Mouse (Mus musculus) CH12.LX (cell line): ENCODE data around the gene Plppr3. TPM values are rescaled to one million over a fixed set of nuclear protein-coding genes. Genes with fewer than 3 reads are reported as not detected.

Experiments
- DNase-seq: peaks from one replicate; pipeline ENCODE4 v3.0.0-alpha.2; 2013; ENCODE audit errors: extremely low read depth
- H3K27ac ChIP-seq: 2 replicates; pipeline ENCODE4 v1.5.1; 2012; ENCODE audit warnings: low read depth, mild to moderate bottlenecking, control low read depth, moderate library complexity; ENCODE audit not compliant: insufficient read depth
- H3K27me3 ChIP-seq: replicated peaks from 2 replicates; pipeline ENCODE3; 2012; ENCODE audit warnings: inconsistent platforms
- H3K36me3 ChIP-seq, 2 experiments: replicated peaks in 1 of 2; 2 replicates each; pipeline versions ENCODE3 to v1.6.1; 2012; ENCODE audit warnings: inconsistent platforms in 1 of 2, low read length in 1 of 2, mild to moderate bottlenecking in 1 of 2, mixed read lengths in 1 of 2, moderate library complexity in 1 of 2; ENCODE audit not compliant: control insufficient read depth in 1 of 2, insufficient read depth in 1 of 2
- H3K4me1 ChIP-seq, 2 experiments: 2 replicates each; pipeline ENCODE4 v1.6.1; 2012; ENCODE audit warnings: inconsistent platforms in 1 of 2, moderate library complexity in 1 of 2; ENCODE audit not compliant: insufficient read depth in 2 of 2, control insufficient read depth in 1 of 2
- H3K4me2 ChIP-seq: 2 replicates; pipeline ENCODE4 v1.6.1; 2012; ENCODE audit warnings: low read depth, mild to moderate bottlenecking, control low read depth; ENCODE audit not compliant: poor library complexity, insufficient read depth, severe bottlenecking
- H3K4me3 ChIP-seq, 3 experiments: fragments of 150-350 bp in 1 of 3; sonication (generic) in 1 of 3; replicated peaks in 1 of 3; 2 replicates each; pipeline versions ENCODE3 to v1.5.1; 2011 to 2012; ENCODE audit warnings: low read depth in 2 of 3, low read length in 2 of 3, mild to moderate bottlenecking in 2 of 3, moderate library complexity in 2 of 3, control low read depth in 1 of 3, improper control_type of control experiment in 1 of 3, inconsistent platforms in 1 of 3, mixed read lengths in 1 of 3; ENCODE audit not compliant: poor library complexity in 1 of 3
- H3K79me2 ChIP-seq: replicated peaks from 2 replicates; pipeline ENCODE4 v1.6.1; 2012; ENCODE audit warnings: mild to moderate bottlenecking, moderate library complexity; ENCODE audit not compliant: control insufficient read depth, poor library complexity, insufficient read depth, severe bottlenecking; ENCODE audit errors: extremely low read depth
- H3K9ac ChIP-seq: 2 replicates; pipeline ENCODE4 v1.6.1; 2012; ENCODE audit warnings: low read depth, mild to moderate bottlenecking, control low read depth, moderate library complexity; ENCODE audit not compliant: insufficient read depth
- H3K9me3 ChIP-seq: replicated peaks from 2 replicates; pipeline ENCODE3; 2012; ENCODE audit warnings: low read length, inconsistent platforms, mixed read lengths
- BHLHE40 ChIP-seq: IDR thresholded peaks from 2 replicates; pipeline ENCODE4 v1.6.1; 2011; ENCODE audit warnings: mild to moderate bottlenecking, low read depth, low read length, improper control_type of control experiment
- E2F4 ChIP-seq: IDR thresholded peaks from 2 replicates; pipeline ENCODE4 v1.6.1; 2011; ENCODE audit warnings: low read depth, low read length, improper control_type of control experiment; ENCODE audit not compliant: insufficient replicate concordance
- ETS1 ChIP-seq: conservative IDR thresholded peaks from 2 replicates; pipeline ENCODE4 v1.6.1; 2012; ENCODE audit warnings: low read depth, mild to moderate bottlenecking, inconsistent platforms, low read length, improper control_type of control experiment, moderate library complexity
- GABPA ChIP-seq: IDR thresholded peaks from 2 replicates; pipeline ENCODE4 v1.6.1; 2012; ENCODE audit warnings: low read depth, low read length, improper control_type of control experiment, inconsistent platforms; ENCODE audit not compliant: insufficient replicate concordance
- JUN ChIP-seq: IDR thresholded peaks from 2 replicates; pipeline ENCODE4 v1.6.1; 2011; ENCODE audit warnings: low read depth, mild to moderate bottlenecking, low read length, improper control_type of control experiment, moderate library complexity; ENCODE audit not compliant: insufficient read depth
- JUND ChIP-seq: conservative IDR thresholded peaks from 2 replicates; pipeline ENCODE4 v1.6.1; 2011; ENCODE audit warnings: low read depth, low read length, improper control_type of control experiment
- MAX ChIP-seq: IDR thresholded peaks from 2 replicates; pipeline ENCODE4 v1.6.1; 2011; ENCODE audit warnings: low read length, improper control_type of control experiment
- MAZ ChIP-seq: IDR thresholded peaks from 2 replicates; pipeline ENCODE4 v1.6.1; 2012; ENCODE audit warnings: low read depth, mild to moderate bottlenecking, inconsistent platforms, low read length, improper control_type of control experiment, moderate library complexity
- MXI1 ChIP-seq: IDR thresholded peaks from 2 replicates; pipeline ENCODE4 v1.6.1; 2011; ENCODE audit warnings: mild to moderate bottlenecking, low read depth, low read length, improper control_type of control experiment
- MYC ChIP-seq: IDR thresholded peaks from 2 replicates; pipeline ENCODE4 v1.6.1; 2011; ENCODE audit warnings: low read depth, mild to moderate bottlenecking, improper control_type of control experiment, low read length
- NELFE ChIP-seq: IDR thresholded peaks from 2 replicates; pipeline ENCODE4 v1.6.1; 2011; ENCODE audit warnings: low read depth, low read length, improper control_type of control experiment
- POLR2A ChIP-seq: IDR thresholded peaks from 2 replicates; pipeline ENCODE4 v1.6.1; 2011; ENCODE audit warnings: low read depth, mild to moderate bottlenecking, improper control_type of control experiment, low read length
- SIN3A ChIP-seq: IDR thresholded peaks from 2 replicates; pipeline ENCODE4 v1.6.1; 2012; ENCODE audit warnings: low read length, improper control_type of control experiment, inconsistent platforms
- SMC3 ChIP-seq: IDR thresholded peaks from 2 replicates; pipeline ENCODE4 v1.6.1; 2011; ENCODE audit warnings: low read depth, low read length, improper control_type of control experiment
- TBP ChIP-seq: conservative IDR thresholded peaks from 2 replicates; pipeline ENCODE4 v1.6.1; 2011; ENCODE audit warnings: low read depth, low read length, improper control_type of control experiment
- TCF12 ChIP-seq: IDR thresholded peaks from 2 replicates; pipeline ENCODE4 v1.6.1; 2014; ENCODE audit warnings: low read depth, mild to moderate bottlenecking, inconsistent platforms, low read length, improper control_type of control experiment
- UBTF ChIP-seq: IDR thresholded peaks from 2 replicates; pipeline ENCODE4 v1.6.1; 2012; ENCODE audit warnings: low read depth, mild to moderate bottlenecking, inconsistent platforms, low read length, improper control_type of control experiment, moderate library complexity
- ZKSCAN1 ChIP-seq: IDR thresholded peaks from 2 replicates; pipeline ENCODE4 v1.6.1; 2012; ENCODE audit warnings: low read depth, inconsistent platforms, low read length, improper control_type of control experiment, borderline replicate concordance
- ZNF384 ChIP-seq: IDR thresholded peaks from 2 replicates; pipeline ENCODE4 v1.6.1; 2012; ENCODE audit warnings: low read depth, low read length, improper control_type of control experiment, inconsistent platforms
- dilution Hi-C: fragments of 300-500 bp; cut with MboI; formaldehyde crosslinking; loops from 2 replicates; pipeline ENCODE4 v1.14.3; 2020; ENCODE audit warnings: low sequenced_read_pairs; ENCODE audit not compliant: extremely low pct_unique_long_range_greater_than_20kb, extremely low pct_ligation_motif_present
- in situ Hi-C: fragments of 300-500 bp; cut with MboI; formaldehyde crosslinking; loops from 3 replicates; pipeline ENCODE4 v1.14.3; 2019; ENCODE audit warnings: low sequenced_read_pairs, low pct_ligation_motif_present, low pct_unique_long_range_greater_than_20kb, mixed read lengths
- polyA plus RNA-seq: library from polyadenylated mRNA; unstranded; fragments of >175 nt; gene quantifications from 2 replicates; pipeline ENCODE4 v1.2.1, GENCODE M21; 2012; ENCODE audit warnings: low read depth; ENCODE audit not compliant: insufficient read length
- total RNA-seq, 2 experiments: library from RNA; depleted of rRNA; stranded (reverse); fragments of 300-350 nt in 1 of 2; fragments of >200 nt in 1 of 2; gene quantifications; 2 replicates each; pipeline ENCODE4 v1.2.3; 2012 to 2014

The Plppr3 gene
- total and polyA plus RNA-seq, 3 experiments, result 0.47 to 3.4 TPM; not detected in 1

DNA sequence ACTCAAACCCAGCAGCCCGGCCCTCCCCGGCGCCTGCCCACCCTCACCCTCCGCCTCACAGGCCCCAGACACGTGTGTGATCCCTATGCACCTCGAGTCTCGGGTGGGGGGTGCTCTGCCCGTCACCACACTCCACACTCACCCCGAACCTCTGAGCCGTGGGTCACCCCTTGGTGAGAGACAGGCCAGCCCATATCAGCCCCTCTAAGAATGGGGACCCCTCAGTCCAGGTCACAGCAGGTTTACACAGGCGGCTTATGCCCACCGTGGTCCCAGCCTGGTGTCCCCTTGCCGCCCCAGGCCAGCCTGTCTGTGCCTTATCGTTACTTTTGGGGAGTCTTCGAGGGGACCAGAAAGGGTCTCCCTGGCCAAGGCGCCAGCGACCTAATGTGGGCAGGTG is 54.8 kb downstream of the Plppr3 start:
- no peak overlapping the region for H3K4me3 ChIP-seq
- H3K36me3 ChIP-seq, result no peaks in the 10 kb centered on the region
- TF ChIP-seq ZKSCAN1 (no peak), UBTF (no peak), POLR2A (no peak), NELFE (no peak), JUN (no peak)
- no peak overlapping the region for H3K27ac ChIP-seq
- dilution Hi-C loops, result no loop called here
- in situ Hi-C loops, result no loop called here
- no peak overlapping the region for H3K4me2 ChIP-seq
- peaks cover 2 to 5% of the 10 kb centered on the region in 2 experiments; a peak in 2 of 4 replicates for H3K4me1 ChIP-seq
- H3K9ac ChIP-seq, result no peak overlapping the region
- H3K27me3 ChIP-seq, result peaks cover 63% of the 10 kb centered on the region
- no peaks in the 10 kb centered on the region for H3K9me3 ChIP-seq
- DNase-seq, result no peak
- H3K79me2 ChIP-seq, result no peaks in the 10 kb centered on the region

DNA sequence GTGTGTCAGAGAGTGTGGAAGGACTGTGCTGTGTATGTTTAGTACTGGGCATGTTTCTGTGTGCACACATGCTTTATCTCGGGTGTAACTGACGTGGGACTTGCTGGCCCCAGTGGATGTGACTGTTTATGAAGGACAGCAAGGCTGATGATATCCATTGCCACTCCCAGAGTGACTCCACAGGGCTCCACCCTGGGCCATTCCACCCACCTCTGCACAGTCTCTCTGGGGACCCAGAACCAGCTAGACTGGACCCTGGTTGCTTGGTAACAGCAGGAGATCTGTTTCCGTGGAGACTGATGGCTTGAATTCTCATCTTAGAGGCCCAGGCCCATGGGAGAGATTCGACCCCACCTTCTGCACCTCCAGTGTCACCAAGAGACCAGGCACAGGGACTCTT is 56.2 kb downstream of the Plppr3 start:
- H3K27me3 ChIP-seq, result peaks cover 55% of the 10 kb centered on the region
- H3K4me3 ChIP-seq, result no peak overlapping the region
- no peak for DNase-seq
- no peaks in the 10 kb centered on the region for H3K36me3 ChIP-seq
- peaks cover 0 to 3% of the 10 kb centered on the region in 2 experiments; a peak in 1 of 4 replicates for H3K4me1 ChIP-seq
- no peak for TF ChIP-seq E2F4
- TF ChIP-seq SIN3A, result no peak
- TF ChIP-seq UBTF, result no peak
- TF ChIP-seq JUND, result no peak
- no peak for TF ChIP-seq GABPA
- TF ChIP-seq SMC3, result no peak
- no peak for TF ChIP-seq TBP
- no peak for TF ChIP-seq MAX
- no peak for TF ChIP-seq BHLHE40
- TF ChIP-seq MAZ, result no peak
- no peak for TF ChIP-seq MYC
- TF ChIP-seq MXI1, result no peak
- no peak for TF ChIP-seq ETS1
- TF ChIP-seq JUN, result no peak
- TF ChIP-seq ZNF384, result no peak
- no peak for TF ChIP-seq TCF12
- no peaks in the 10 kb centered on the region for H3K9me3 ChIP-seq
- no peak overlapping the region for H3K9ac ChIP-seq
- no peaks in the 10 kb centered on the region for H3K79me2 ChIP-seq
- no peak overlapping the region for H3K4me2 ChIP-seq
- in situ Hi-C loops (no loop called here), dilution Hi-C loops (no loop called here)
- no peak overlapping the region for H3K27ac ChIP-seq
